Mouse (Mus musculus): ENCODE measurements around the gene Pgk2. TPM values are rescaled to one million over a fixed set of nuclear protein-coding genes. Genes with fewer than 3 reads are reported as not detected.
"Not testable (repeated sequence)": the region's sequence is repeated elsewhere in the genome, so short reads cannot be mapped to it uniquely, and the experiment has no call there.

Pgk2 gene
- total RNA-seq (2021), result not detected

- intact Hi-C loops (cut with DNase I), result no loop called here
- DNase-seq (ENCODE audit: low spot score), result no peak
Observed at GRCm38 (mm10) chr17:40208540-40208939, at the start of gene Pgk2. Gene Pgk2, minus strand, starts transcription at chr17:40208640.

- DNase-seq (ENCODE audit: low spot score), result no peak
- intact Hi-C loops (cut with DNase I), result no loop called here
Observed at GRCm38 (mm10) chr17:40252487-40252886, 44.0 kb upstream of the Pgk2 start.

- intact Hi-C loops (cut with DNase I), result no loop called here
Observed at GRCm38 (mm10) chr17:40242135-40242534, 33.7 kb upstream of the Pgk2 start, which contains the start of gene Crisp3. Gene Crisp3, minus strand, starts transcription at chr17:40242288.

GRCm38 (mm10) chr17:40201803-40202202, 6.6 kb downstream of the Pgk2 start:
- DNase-seq (ENCODE audit: low spot score); intact Hi-C loops (cut with DNase I): not testable (repeated sequence)

More at GRCm38 (mm10) chr17:40242135-40242534, 33.7 kb upstream of the Pgk2 start, which contains the start of gene Crisp3:
- DNase-seq (ENCODE audit: low spot score), result no peak

GRCm38 (mm10) chr17:40190192-40190591, 18.2 kb downstream of the Pgk2 start:
- intact Hi-C loops (cut with DNase I); DNase-seq (ENCODE audit: low spot score): not testable (repeated sequence)

GRCm38 (mm10) chr17:40157729-40158359, 50.6 kb downstream of the Pgk2 start:
- DNase-seq (ENCODE audit: low spot score); intact Hi-C loops (cut with DNase I): not testable (repeated sequence)

Other genes starting within 250 kb of the Pgk2 start
- not detected for gene AC192777.2, start 113.2 kb downstream of the Pgk2 start, total RNA-seq (2021)
- not detected for gene Crisp3, start 33.6 kb upstream of the Pgk2 start, total RNA-seq (2021)
- gene Crisp1, start 110.6 kb upstream of the Pgk2 start, total RNA-seq (2021), result not detected

Data from heart, postnatal 25 days (tissue).